Mouse (Mus musculus): ENCODE measurements around the gene Olfr384. TPM values are rescaled to one million over a fixed set of nuclear protein-coding genes. Genes with fewer than 3 reads are reported as not detected.
"Not testable (repeated sequence)": the region's sequence is repeated elsewhere in the genome, so short reads cannot be mapped to it uniquely, and the experiment has no call there.

The Olfr384 gene
- polyA plus RNA-seq (2011; ENCODE audit: insufficient read length, low read depth, missing spikeins), result not detected in 2 replicates

GRCm38 (mm10) chr11:73598294-73598693 is at the start of gene Olfr384:
Gene Olfr384, plus strand, starts transcription at chr11:73598594.
- TF ChIP-seq POLR2A (IDR thresholded peaks at IDR 0.05; ENCODE audit: low read depth, low read length) (no peak), CTCF (IDR thresholded peaks at IDR 0.05; ENCODE audit: borderline replicate concordance, insufficient read depth, low read length) (no peak)
- Histone ChIP-seq H3K4me1 (ENCODE audit: control insufficient read depth, insufficient read depth, low read length) (no peaks in the 10 kb centered on the region), H3K27ac (ENCODE audit: insufficient read depth, low read length) (no peak within 1 kb of the TSS), H3K4me3 (ENCODE audit: insufficient read depth, low read length) (no peak within 1 kb of the TSS)

GRCm38 (mm10) chr11:73579871-73580270 is 18.5 kb upstream of the Olfr384 start:
- no peak for TF ChIP-seq POLR2A (IDR thresholded peaks at IDR 0.05; ENCODE audit: low read depth, low read length)
- TF ChIP-seq CTCF (IDR thresholded peaks at IDR 0.05; ENCODE audit: borderline replicate concordance, insufficient read depth, low read length), result no peak
- Histone ChIP-seq H3K4me3 (ENCODE audit: insufficient read depth, low read length) (no peak overlapping the region), H3K4me1 (ENCODE audit: control insufficient read depth, insufficient read depth, low read length) (no peaks in the 10 kb centered on the region), H3K27ac (ENCODE audit: insufficient read depth, low read length) (no peak overlapping the region)

GRCm38 (mm10) chr11:73583188-73583587 is 15.2 kb upstream of the Olfr384 start:
- not testable (repeated sequence) for H3K4me3 ChIP-seq (ENCODE audit: insufficient read depth, low read length); H3K27ac ChIP-seq (ENCODE audit: insufficient read depth, low read length); H3K4me1 ChIP-seq (ENCODE audit: control insufficient read depth, insufficient read depth, low read length)

- Histone ChIP-seq H3K27ac (ENCODE audit: insufficient read depth, low read length) (no peak within 1 kb of the TSS), H3K4me3 (ENCODE audit: insufficient read depth, low read length) (no peak within 1 kb of the TSS), H3K4me1 (ENCODE audit: control insufficient read depth, insufficient read depth, low read length) (no peaks in the 10 kb centered on the region)
- TF ChIP-seq POLR2A (IDR thresholded peaks at IDR 0.05; ENCODE audit: low read depth, low read length) (no peak), CTCF (IDR thresholded peaks at IDR 0.05; ENCODE audit: borderline replicate concordance, insufficient read depth, low read length) (no peak)
Observed at GRCm38 (mm10) chr11:73592908-73593307, 5.5 kb upstream of the Olfr384 start, which contains the start of gene Olfr385. Gene Olfr385, minus strand, starts transcription at chr11:73593008.

Other genes with a start within 250 kb of the Olfr384 start
- not detected in 2 replicates for gene Olfr20, start 247.8 kb upstream of the Olfr384 start, polyA plus RNA-seq (2011; ENCODE audit: insufficient read length, low read depth, missing spikeins)
- not detected in 2 replicates for gene Olfr376, start 227.3 kb upstream of the Olfr384 start, polyA plus RNA-seq (2011; ENCODE audit: insufficient read length, low read depth, missing spikeins)
- not detected in 2 replicates for gene Olfr1, start 199.0 kb upstream of the Olfr384 start, polyA plus RNA-seq (2011; ENCODE audit: insufficient read length, low read depth, missing spikeins)
- not detected in 2 replicates for gene Olfr378, start 170.1 kb upstream of the Olfr384 start, polyA plus RNA-seq (2011; ENCODE audit: insufficient read length, low read depth, missing spikeins)
- gene Olfr380, start 141.1 kb upstream of the Olfr384 start, polyA plus RNA-seq (2011; ENCODE audit: insufficient read length, low read depth, missing spikeins), result not detected in 2 replicates
- gene Olfr381, start 107.0 kb upstream of the Olfr384 start, polyA plus RNA-seq (2011; ENCODE audit: insufficient read length, low read depth, missing spikeins), result not detected in 2 replicates
- gene Olfr382, start 81.4 kb upstream of the Olfr384 start, polyA plus RNA-seq (2011; ENCODE audit: insufficient read length, low read depth, missing spikeins), result not detected in 2 replicates
- gene Olfr385, start 5.6 kb upstream of the Olfr384 start, polyA plus RNA-seq (2011; ENCODE audit: insufficient read length, low read depth, missing spikeins), result not detected in 2 replicates
- gene Zfp735, start 90.2 kb downstream of the Olfr384 start, polyA plus RNA-seq (2011; ENCODE audit: insufficient read length, low read depth, missing spikeins), result not detected in 2 replicates
- not detected in 2 replicates for gene Olfr389, start 182.1 kb downstream of the Olfr384 start, polyA plus RNA-seq (2011; ENCODE audit: insufficient read length, low read depth, missing spikeins)
- not detected in 2 replicates for gene Olfr390, start 184.4 kb downstream of the Olfr384 start, polyA plus RNA-seq (2011; ENCODE audit: insufficient read length, low read depth, missing spikeins)
- gene Olfr391-ps, start 204.5 kb downstream of the Olfr384 start, polyA plus RNA-seq (2011; ENCODE audit: insufficient read length, low read depth, missing spikeins), result not detected in 2 replicates
- gene Olfr392, start 218.5 kb downstream of the Olfr384 start, polyA plus RNA-seq (2011; ENCODE audit: insufficient read length, low read depth, missing spikeins), result not detected in 2 replicates

All from embryonic fibroblast, embryonic 13.5 days (primary cell).